Mouse (Mus musculus) kidney, adult 2 months (tissue): ENCODE data around the gene Fam234a.

Experiments
- CTCF ChIP-seq: fragments of 200-500 bp; conservative IDR thresholded peaks from 2 replicates; pipeline ENCODE4 v1.5.1; 2011; ENCODE audit warnings: low read depth, mild to moderate bottlenecking, control low read depth, low read length, moderate library complexity, mixed read lengths; ENCODE audit not compliant: insufficient read depth, insufficient read length
- POLR2A ChIP-seq: fragments of 200-500 bp; IDR thresholded peaks from one replicate; pipeline ENCODE4 v1.6.1; 2011; ENCODE audit warnings: low read depth, low read length, control low read depth

- TF ChIP-seq POLR2A (no peak), CTCF (peak; percentile 49)
Measured at GRCm38 (mm10) chr17:26276711-26277110, 32.7 kb upstream of the Fam234a start.
